Mouse (Mus musculus): ENCODE data around the gene Cmss1. TPM values are rescaled to one million over a fixed set of nuclear protein-coding genes. Genes with fewer than 3 reads are reported as not detected.

Gene Cmss1
- polyA plus RNA-seq, 1 experiment from 2014 or later: 38.6 TPM

- Histone ChIP-seq H3K4me3 (replicated peaks; ENCODE audit: low read length) (no peak overlapping the region), H3K27me3 (replicated peaks; ENCODE audit: control insufficient read depth, insufficient read depth, low read length) (no peaks in the 10 kb centered on the region), H3K36me3 (ENCODE audit: control insufficient read depth, insufficient read depth) (no peaks in the 10 kb centered on the region), H3K9ac (replicated peaks; ENCODE audit: low read depth, low read length) (no peak overlapping the region), H3K4me1 (replicated peaks; ENCODE audit: control insufficient read depth, insufficient read depth, low read length) (no peaks in the 10 kb centered on the region), H3K9me3 (ENCODE audit: control insufficient read depth, low read length) (no peaks in the 10 kb centered on the region), H3K27ac (ENCODE audit: low read length) (no peak overlapping the region), H3K4me2 (ENCODE audit: low read length) (no peak overlapping the region)
- no peak for ATAC-seq
- 41% methylated on average over 3 of the region's 3 CpGs for WGBS
These were observed 21.5 kb downstream of the Cmss1 start for GRCm38 (mm10) chr16:57585201-57585600.

- H3K4me2 ChIP-seq (ENCODE audit: low read length): no peak overlapping the region
- no peaks in the 10 kb centered on the region for H3K27me3 ChIP-seq (replicated peaks; ENCODE audit: control insufficient read depth, insufficient read depth, low read length)
- H3K4me1 ChIP-seq (replicated peaks; ENCODE audit: control insufficient read depth, insufficient read depth, low read length): no peaks in the 10 kb centered on the region
- H3K9ac ChIP-seq (replicated peaks; ENCODE audit: low read depth, low read length): no peak overlapping the region
- H3K36me3 ChIP-seq (ENCODE audit: control insufficient read depth, insufficient read depth): no peaks in the 10 kb centered on the region
- H3K4me3 ChIP-seq (replicated peaks; ENCODE audit: low read length): no peak overlapping the region
- 79% methylated on average over 2 of the region's 2 CpGs for WGBS
- no peak overlapping the region for H3K27ac ChIP-seq (ENCODE audit: low read length)
- no peaks in the 10 kb centered on the region for H3K9me3 ChIP-seq (ENCODE audit: control insufficient read depth, low read length)
- no peak for ATAC-seq
These were observed 24.7 kb downstream of the Cmss1 start for GRCm38 (mm10) chr16:57582008-57582407.

- no peak overlapping the region for H3K4me3 ChIP-seq (replicated peaks; ENCODE audit: low read length)
- H3K4me1 ChIP-seq (replicated peaks; ENCODE audit: control insufficient read depth, insufficient read depth, low read length): no peaks in the 10 kb centered on the region; the same call in 1 of the 2 replicates
- no peaks in the 10 kb centered on the region for H3K9me3 ChIP-seq (ENCODE audit: control insufficient read depth, low read length)
- 62% methylated on average over 7 of the region's 7 CpGs for WGBS
- no peaks in the 10 kb centered on the region for H3K36me3 ChIP-seq (ENCODE audit: control insufficient read depth, insufficient read depth)
- no peak for ATAC-seq
- no peak overlapping the region for H3K9ac ChIP-seq (replicated peaks; ENCODE audit: low read depth, low read length)
- no peaks in the 10 kb centered on the region for H3K27me3 ChIP-seq (replicated peaks; ENCODE audit: control insufficient read depth, insufficient read depth, low read length)
- H3K27ac ChIP-seq (ENCODE audit: low read length): no peak overlapping the region
- no peak overlapping the region for H3K4me2 ChIP-seq (ENCODE audit: low read length)
These were observed 26.6 kb downstream of the Cmss1 start for GRCm38 (mm10) chr16:57580041-57580440.

GRCm38 (mm10) chr16:57577519-57577918 lies 29.1 kb downstream of the Cmss1 start:
- Histone ChIP-seq H3K4me1 (replicated peaks; ENCODE audit: control insufficient read depth, insufficient read depth, low read length) (no peaks in the 10 kb centered on the region; the same call in 1 of the 2 replicates), H3K27ac (ENCODE audit: low read length) (no peak overlapping the region), H3K27me3 (replicated peaks; ENCODE audit: control insufficient read depth, insufficient read depth, low read length) (no peaks in the 10 kb centered on the region), H3K4me3 (replicated peaks; ENCODE audit: low read length) (no peak overlapping the region), H3K36me3 (ENCODE audit: control insufficient read depth, insufficient read depth) (no peaks in the 10 kb centered on the region), H3K4me2 (ENCODE audit: low read length) (no peak overlapping the region), H3K9ac (replicated peaks; ENCODE audit: low read depth, low read length) (no peak overlapping the region), H3K9me3 (ENCODE audit: control insufficient read depth, low read length) (no peaks in the 10 kb centered on the region)
- no peak for ATAC-seq
- WGBS: 82% methylated on average over 1 of the region's 1 CpGs

GRCm38 (mm10) chr16:57575764-57576388 lies 30.8 kb downstream of the Cmss1 start:
- H3K4me3 ChIP-seq (replicated peaks; ENCODE audit: low read length): no peak overlapping the region
- H3K27ac ChIP-seq (ENCODE audit: low read length): no peak overlapping the region
- no peaks in the 10 kb centered on the region for H3K36me3 ChIP-seq (ENCODE audit: control insufficient read depth, insufficient read depth)
- ATAC-seq: 0 out of 2 replicates have a peak, but pooled peaks have one; percentile 43
- H3K9me3 ChIP-seq (ENCODE audit: control insufficient read depth, low read length): no peaks in the 10 kb centered on the region
- no peak overlapping the region for H3K9ac ChIP-seq (replicated peaks; ENCODE audit: low read depth, low read length)
- no peak overlapping the region for H3K4me2 ChIP-seq (ENCODE audit: low read length)
- no peaks in the 10 kb centered on the region for H3K27me3 ChIP-seq (replicated peaks; ENCODE audit: control insufficient read depth, insufficient read depth, low read length)
- 58% methylated on average over 1 of the region's 1 CpGs for WGBS
- no peaks in the 10 kb centered on the region; the same call in 1 of the 2 replicates for H3K4me1 ChIP-seq (replicated peaks; ENCODE audit: control insufficient read depth, insufficient read depth, low read length)

- H3K4me1 ChIP-seq (replicated peaks; ENCODE audit: control insufficient read depth, insufficient read depth, low read length): no peaks in the 10 kb centered on the region; the same call in 1 of the 2 replicates
- no peak overlapping the region for H3K4me2 ChIP-seq (ENCODE audit: low read length)
- no peak overlapping the region for H3K4me3 ChIP-seq (replicated peaks; ENCODE audit: low read length)
- WGBS: 92% methylated on average over 1 of the region's 1 CpGs
- no peak for ATAC-seq
- no peak overlapping the region for H3K27ac ChIP-seq (ENCODE audit: low read length)
- H3K9me3 ChIP-seq (ENCODE audit: control insufficient read depth, low read length): no peaks in the 10 kb centered on the region
- H3K27me3 ChIP-seq (replicated peaks; ENCODE audit: control insufficient read depth, insufficient read depth, low read length): no peaks in the 10 kb centered on the region
- no peaks in the 10 kb centered on the region for H3K36me3 ChIP-seq (ENCODE audit: control insufficient read depth, insufficient read depth)
- no peak overlapping the region for H3K9ac ChIP-seq (replicated peaks; ENCODE audit: low read depth, low read length)
These were observed 32.8 kb downstream of the Cmss1 start for GRCm38 (mm10) chr16:57573831-57574230.

GRCm38 (mm10) chr16:57570789-57571311 lies 35.8 kb downstream of the Cmss1 start:
- H3K27ac ChIP-seq (ENCODE audit: low read length): no peak overlapping the region
- ATAC-seq: no peak
- H3K36me3 ChIP-seq (ENCODE audit: control insufficient read depth, insufficient read depth): no peaks in the 10 kb centered on the region
- 73% methylated on average over 5 of the region's 5 CpGs for WGBS
- no peaks in the 10 kb centered on the region for H3K9me3 ChIP-seq (ENCODE audit: control insufficient read depth, low read length)
- H3K27me3 ChIP-seq (replicated peaks; ENCODE audit: control insufficient read depth, insufficient read depth, low read length): no peaks in the 10 kb centered on the region
- H3K4me2 ChIP-seq (ENCODE audit: low read length): no peak overlapping the region
- no peaks in the 10 kb centered on the region for H3K4me1 ChIP-seq (replicated peaks; ENCODE audit: control insufficient read depth, insufficient read depth, low read length)
- H3K9ac ChIP-seq (replicated peaks; ENCODE audit: low read depth, low read length): no peak overlapping the region
- H3K4me3 ChIP-seq (replicated peaks; ENCODE audit: low read length): no peak overlapping the region

- no peak for ATAC-seq
- H3K9ac ChIP-seq (replicated peaks; ENCODE audit: low read depth, low read length): no peak overlapping the region
- H3K27ac ChIP-seq (ENCODE audit: low read length): no peak overlapping the region
- H3K9me3 ChIP-seq (ENCODE audit: control insufficient read depth, low read length): no peaks in the 10 kb centered on the region
- no peak overlapping the region for H3K4me3 ChIP-seq (replicated peaks; ENCODE audit: low read length)
- no peaks in the 10 kb centered on the region for H3K27me3 ChIP-seq (replicated peaks; ENCODE audit: control insufficient read depth, insufficient read depth, low read length)
- 83% methylated on average over 7 of the region's 7 CpGs for WGBS
- H3K36me3 ChIP-seq (ENCODE audit: control insufficient read depth, insufficient read depth): no peaks in the 10 kb centered on the region
- no peaks in the 10 kb centered on the region for H3K4me1 ChIP-seq (replicated peaks; ENCODE audit: control insufficient read depth, insufficient read depth, low read length)
- H3K4me2 ChIP-seq (ENCODE audit: low read length): no peak overlapping the region
These were observed 37.8 kb downstream of the Cmss1 start for GRCm38 (mm10) chr16:57568648-57569404.

- Histone ChIP-seq H3K36me3 (ENCODE audit: control insufficient read depth, insufficient read depth) (no peaks in the 10 kb centered on the region), H3K4me2 (ENCODE audit: low read length) (no peak overlapping the region), H3K4me1 (replicated peaks; ENCODE audit: control insufficient read depth, insufficient read depth, low read length) (no peaks in the 10 kb centered on the region), H3K4me3 (replicated peaks; ENCODE audit: low read length) (no peak overlapping the region), H3K27me3 (replicated peaks; ENCODE audit: control insufficient read depth, insufficient read depth, low read length) (no peaks in the 10 kb centered on the region), H3K9ac (replicated peaks; ENCODE audit: low read depth, low read length) (no peak overlapping the region), H3K27ac (ENCODE audit: low read length) (no peak overlapping the region), H3K9me3 (ENCODE audit: control insufficient read depth, low read length) (no peaks in the 10 kb centered on the region)
- ATAC-seq: no peak
- WGBS: 89% methylated on average over 3 of the region's 3 CpGs
These were observed 40.4 kb downstream of the Cmss1 start for GRCm38 (mm10) chr16:57566215-57566614.

Measured in forebrain, embryonic 16.5 days (tissue).